Mouse (Mus musculus): ENCODE measurements around the gene 0610009B22Rik.
"Not testable (repeated sequence)": the region's sequence is repeated elsewhere in the genome, so short reads cannot be mapped to it uniquely, and the experiment has no call there.

The 0610009B22Rik gene

GRCm38 (mm10) chr11:51688330-51689328 lies at the start of gene 0610009B22Rik:
Gene 0610009B22Rik (minus strand): TSS chr11:51688874.
- DNase-seq: peak; percentile 99 to 100

- DNase-seq: not testable (repeated sequence)
These were observed 45.5 kb upstream of the 0610009B22Rik start for GRCm38 (mm10) chr11:51734218-51734617.

GRCm38 (mm10) chr11:51732883-51733282 lies 44.2 kb upstream of the 0610009B22Rik start:
- DNase-seq: no peak

- DNase-seq: no peak
These were observed 32.4 kb upstream of the 0610009B22Rik start for GRCm38 (mm10) chr11:51721066-51721465.

GRCm38 (mm10) chr11:51707080-51707479 lies 18.4 kb upstream of the 0610009B22Rik start:
- DNase-seq: no peak

GRCm38 (mm10) chr11:51706451-51706850 lies 17.8 kb upstream of the 0610009B22Rik start:
- DNase-seq: no peak

GRCm38 (mm10) chr11:51703379-51703998 lies 14.8 kb upstream of the 0610009B22Rik start:
- DNase-seq: no peak

- DNase-seq: no peak
These were observed 14.2 kb upstream of the 0610009B22Rik start for GRCm38 (mm10) chr11:51702831-51703230.

GRCm38 (mm10) chr11:51694984-51695383 lies 6.3 kb upstream of the 0610009B22Rik start:
- no peak for DNase-seq

GRCm38 (mm10) chr11:51690597-51690996 lies 1.9 kb upstream of the 0610009B22Rik start:
- not testable (repeated sequence) for DNase-seq

GRCm38 (mm10) chr11:51689343-51689742 lies 669 bp upstream of the 0610009B22Rik start:
- no peak for DNase-seq

GRCm38 (mm10) chr11:51681976-51682374 lies 6.7 kb downstream of the 0610009B22Rik start:
- DNase-seq: peak in 1 of 2 experiments; percentile 11

- DNase-seq: peak; percentile 64 to 69
These were observed 7.2 kb downstream of the 0610009B22Rik start for GRCm38 (mm10) chr11:51681324-51681975.

- DNase-seq: no peak
These were observed 9.2 kb downstream of the 0610009B22Rik start for GRCm38 (mm10) chr11:51679466-51679865.

GRCm38 (mm10) chr11:51677737-51678418 lies 10.8 kb downstream of the 0610009B22Rik start:
- no peak for DNase-seq

GRCm38 (mm10) chr11:51675386-51675785 lies 13.3 kb downstream of the 0610009B22Rik start:
- no peak for DNase-seq

- no peak for DNase-seq
These were observed 15.4 kb downstream of the 0610009B22Rik start for GRCm38 (mm10) chr11:51673291-51673690.

- DNase-seq: no peak
These were observed 17.3 kb downstream of the 0610009B22Rik start for GRCm38 (mm10) chr11:51671376-51671775.

GRCm38 (mm10) chr11:51670846-51671245 lies 17.8 kb downstream of the 0610009B22Rik start:
- no peak for DNase-seq

- DNase-seq: not testable (repeated sequence)
These were observed 23.9 kb downstream of the 0610009B22Rik start for GRCm38 (mm10) chr11:51664747-51665146.

GRCm38 (mm10) chr11:51662632-51663031 lies 26.0 kb downstream of the 0610009B22Rik start:
- DNase-seq: no peak

GRCm38 (mm10) chr11:51661867-51662365 lies 26.8 kb downstream of the 0610009B22Rik start:
- DNase-seq: no peak
